Mouse (Mus musculus) naive thymus-derived CD4-positive, alpha-beta T cell, adult 2 months (primary cell): ENCODE measurements around the gene Ick.

Experiments
- DNase-seq: peaks from one replicate; pipeline ENCODE4 v3.0.0-alpha.2; 2011; ENCODE audit warnings: low read depth

Ick gene

DNA sequence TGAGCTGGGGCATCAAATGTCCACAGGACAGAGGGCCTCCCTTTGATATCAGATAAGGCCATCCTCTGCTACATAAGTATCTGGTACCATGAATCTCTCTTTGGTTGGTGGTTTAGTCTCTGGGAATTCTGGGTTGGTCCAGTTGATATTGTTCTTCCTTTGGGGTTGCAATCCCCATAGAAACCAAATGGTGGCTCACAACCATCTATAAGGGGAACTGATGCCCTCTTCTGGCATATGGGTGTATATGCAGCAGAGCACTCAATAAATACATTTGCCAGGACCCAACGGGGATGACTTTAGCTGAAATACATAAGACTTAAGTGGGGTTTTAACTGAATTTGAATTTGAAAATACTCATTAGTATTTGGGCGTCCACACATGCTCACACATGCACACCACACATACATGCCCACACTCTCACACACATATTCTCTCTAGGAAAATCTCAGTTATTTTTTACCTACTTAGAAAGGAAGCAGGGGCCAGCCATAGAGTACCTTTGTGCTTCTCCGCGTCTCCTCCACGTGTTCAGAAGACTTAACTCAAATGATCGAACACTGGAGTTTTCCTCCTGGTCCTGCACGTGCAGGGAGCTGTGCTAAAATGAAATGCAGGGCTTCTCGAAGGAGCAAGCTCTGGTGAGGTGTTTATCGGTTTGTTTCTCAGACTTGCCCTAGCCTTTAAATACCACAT, 85.1 kb downstream of the Ick start:
- peak; percentile 88 for DNase-seq

DNA sequence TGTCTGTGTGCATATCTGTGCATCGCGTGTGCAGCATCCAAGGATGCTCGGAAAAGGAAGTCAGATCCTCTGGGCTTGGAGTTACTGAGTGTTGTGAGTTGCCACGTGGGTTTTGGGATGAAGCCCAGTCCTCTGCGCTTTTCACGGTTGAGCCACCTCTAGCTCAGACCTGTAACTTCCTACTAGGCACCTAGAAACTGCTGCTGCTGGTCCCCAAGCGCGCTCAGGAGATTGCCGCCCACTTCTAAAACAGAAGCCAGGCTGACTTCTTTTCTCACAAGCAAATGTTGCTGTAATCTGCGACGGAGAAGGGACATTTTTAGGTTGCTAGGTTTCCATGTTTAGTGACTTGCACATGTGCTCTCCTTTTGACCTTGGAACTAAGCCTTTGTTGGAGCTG, 86.0 kb downstream of the Ick start:
- no peak for DNase-seq

DNA sequence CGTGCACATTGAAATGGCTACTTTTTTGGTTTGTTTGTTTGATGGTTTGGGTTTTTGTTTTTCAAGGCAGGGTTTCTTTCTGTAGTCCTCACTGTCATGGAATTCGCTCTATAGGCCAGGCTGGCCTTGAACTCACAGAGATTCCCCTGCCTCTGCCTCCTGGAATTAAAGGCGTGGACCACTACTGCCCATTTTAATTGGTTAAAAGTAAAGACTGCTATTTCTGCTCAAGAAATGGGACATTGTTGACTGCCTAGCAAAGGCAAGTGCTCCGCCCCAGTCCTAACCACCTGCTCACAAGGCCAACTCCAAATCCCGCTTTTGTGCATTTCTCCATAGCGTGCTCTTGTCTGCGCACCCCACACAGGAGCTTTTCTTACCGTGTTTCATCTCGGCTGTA, 88.8 kb downstream of the Ick start:
- no peak for DNase-seq

DNA sequence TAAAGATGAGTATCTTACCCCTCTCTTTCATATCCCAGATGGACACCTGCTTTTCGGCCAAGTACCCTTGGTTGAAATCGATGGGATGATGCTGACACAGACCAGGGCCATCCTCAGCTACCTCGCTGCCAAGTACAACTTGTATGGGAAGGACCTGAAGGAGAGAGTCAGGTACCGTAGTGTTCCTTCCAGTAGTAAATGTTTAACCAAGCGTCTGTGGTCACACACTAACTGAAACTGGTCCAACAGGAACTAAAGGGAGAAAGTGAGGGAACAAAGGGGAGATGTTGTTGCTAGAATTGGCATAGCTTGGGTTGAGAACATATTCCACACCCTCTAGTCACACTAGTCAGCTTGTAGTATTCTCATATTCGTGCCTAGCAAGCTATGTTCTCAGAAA, 95.2 kb downstream of the Ick start:
- DNase-seq = no peak

DNA sequence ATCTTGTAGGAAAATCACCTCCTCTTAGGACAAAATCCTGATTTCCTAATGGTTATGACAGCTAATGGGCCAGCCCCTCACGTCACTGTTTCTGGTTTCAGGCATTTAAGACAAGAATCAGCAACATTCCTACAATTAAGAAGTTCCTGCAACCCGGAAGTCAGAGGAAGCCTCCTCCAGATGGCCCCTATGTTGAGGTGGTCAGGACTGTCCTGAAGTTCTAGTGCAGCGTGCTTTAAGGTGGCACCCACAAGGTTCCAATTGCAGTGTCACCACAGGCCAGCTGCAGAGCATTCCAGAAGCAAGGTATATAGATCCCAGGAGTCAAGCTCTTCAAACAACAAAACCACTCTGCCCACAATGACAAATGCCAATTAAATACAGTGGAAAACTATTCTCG, 100.0 kb downstream of the Ick start:
- no peak for DNase-seq

DNA sequence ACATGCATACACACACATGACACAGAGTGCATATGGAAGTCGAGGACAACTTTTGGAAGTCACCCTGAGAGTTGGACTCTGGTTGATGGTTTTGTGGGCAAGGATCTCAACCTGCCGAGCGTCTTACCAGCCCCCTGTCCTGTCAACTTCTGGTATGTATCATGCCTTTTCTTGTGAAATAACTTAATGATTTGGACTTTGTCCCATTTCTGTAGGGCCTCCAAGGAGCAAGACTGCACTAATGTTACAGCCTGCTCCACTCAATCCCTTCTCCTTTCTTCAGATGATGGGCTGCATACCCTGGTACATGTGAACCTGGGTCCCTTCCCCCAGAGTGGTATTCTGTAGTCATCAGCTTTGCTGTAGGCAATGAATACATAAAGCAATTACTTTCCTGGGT, 101.1 kb downstream of the Ick start:
- DNase-seq = no peak

DNA sequence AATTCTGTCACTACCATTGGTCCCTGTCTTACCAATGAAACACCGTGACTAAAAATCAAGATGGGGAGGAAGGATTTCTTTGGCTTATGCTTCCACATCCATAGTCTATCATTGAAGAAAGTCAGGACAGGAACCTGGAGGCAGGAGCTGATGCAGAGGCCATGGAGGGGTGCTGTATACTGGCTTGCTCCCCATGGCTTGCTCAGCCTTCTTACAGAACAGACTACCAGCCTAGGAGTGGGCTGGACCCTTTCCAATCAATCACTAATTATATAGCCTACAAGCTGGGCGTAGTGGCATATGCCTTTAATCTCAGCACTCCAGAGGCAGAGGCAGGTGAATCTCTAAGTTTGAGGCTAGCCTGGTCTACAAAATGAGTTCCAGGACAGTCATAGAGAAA, 101.8 kb downstream of the Ick start:
- DNase-seq = no peak

DNA sequence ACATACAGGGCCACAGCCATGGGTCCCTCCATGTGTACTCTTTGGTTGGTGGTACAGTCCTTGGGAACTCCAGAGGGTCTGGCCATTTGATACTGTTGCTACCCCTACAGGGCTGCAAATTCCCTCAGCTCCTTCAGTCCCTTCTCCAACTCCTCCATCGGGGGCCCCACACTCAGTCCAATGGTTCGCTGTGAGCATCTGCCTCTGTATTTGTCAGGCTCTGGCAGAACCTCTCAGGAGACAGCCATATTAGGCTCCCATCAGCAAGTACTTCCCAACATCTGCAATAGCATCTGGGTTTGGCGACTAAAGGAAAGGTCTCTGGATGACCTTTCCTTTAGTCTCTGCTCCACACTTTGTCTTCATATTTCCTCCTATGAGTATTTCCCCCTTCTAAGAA, 102.5 kb downstream of the Ick start:
- DNase-seq = no peak

DNA sequence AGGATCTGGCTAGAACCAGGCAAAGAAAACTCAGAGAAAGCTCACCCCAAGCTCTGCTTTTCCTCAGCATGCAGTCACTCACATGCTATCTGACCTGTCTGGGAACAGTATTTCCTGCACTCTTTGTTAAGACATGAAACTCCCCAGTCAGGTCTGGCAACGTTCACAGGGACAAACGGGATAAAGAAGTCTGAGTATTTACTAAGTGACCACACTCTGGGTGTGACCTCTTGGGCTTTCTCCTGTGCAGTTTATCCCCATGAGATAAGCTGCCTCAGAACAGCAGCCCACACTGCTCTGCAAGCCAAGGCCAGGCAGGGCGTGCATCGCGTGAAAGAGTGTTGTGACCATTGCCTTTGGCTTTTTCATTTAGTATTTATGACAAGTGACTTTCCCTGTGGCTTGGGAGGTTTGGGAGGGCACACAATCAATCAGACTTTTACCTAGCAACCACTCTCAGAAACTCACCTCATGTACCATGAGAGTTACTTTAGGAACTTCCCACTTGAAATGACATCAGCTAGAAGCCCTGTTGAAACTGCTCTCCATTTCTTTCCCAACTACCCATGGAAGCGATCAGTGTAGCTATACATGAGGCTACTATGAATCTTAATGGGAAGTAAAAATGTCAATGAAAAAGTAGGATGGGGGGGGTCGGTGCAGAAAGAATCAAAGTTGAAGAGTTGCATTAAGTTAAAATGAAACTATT, 103.5 kb downstream of the Ick start:
- no peak for DNase-seq

DNA sequence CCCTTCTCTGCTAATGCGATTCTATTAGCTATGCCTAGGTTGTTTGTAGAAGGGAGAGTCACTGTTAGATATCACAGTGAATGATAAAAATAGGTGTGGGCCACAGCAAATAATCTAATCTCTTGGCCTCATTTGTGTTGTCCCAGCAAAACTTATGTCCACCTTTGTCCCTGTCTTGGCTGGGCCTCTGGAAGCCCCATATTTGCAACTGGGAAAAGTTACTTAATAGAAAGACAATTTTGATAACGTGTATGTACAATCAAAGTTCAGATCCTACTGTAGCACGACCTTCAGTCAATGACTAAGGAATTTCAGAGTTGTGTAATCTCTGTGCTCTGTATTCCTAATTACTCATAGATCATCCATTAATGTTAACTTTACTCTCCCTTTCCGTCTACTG, 108.1 kb downstream of the Ick start:
- DNase-seq = no peak
